Mouse (Mus musculus): ENCODE data around the gene Satb2.

- TF ChIP-seq TAL1 (conservative IDR thresholded peaks at IDR 0.05; ENCODE audit: low read depth, low read length) (no peak), CTCF (IDR thresholded peaks at IDR 0.05; ENCODE audit: low read depth, low read length) (no peak)
Observed at GRCm38 (mm10) chr1:56812961-56813360, 165.5 kb downstream of the Satb2 start.

All from G1E (cell line).